Mouse (Mus musculus) urinary bladder, postnatal 10 days (tissue): ENCODE results near the gene Zswim8.

ENCODE experiments used
- DNase-seq: peaks from one replicate; pipeline ENCODE4 v3.0.0; 2022; ENCODE audit warnings: low spot score

Zswim8 gene

DNA sequence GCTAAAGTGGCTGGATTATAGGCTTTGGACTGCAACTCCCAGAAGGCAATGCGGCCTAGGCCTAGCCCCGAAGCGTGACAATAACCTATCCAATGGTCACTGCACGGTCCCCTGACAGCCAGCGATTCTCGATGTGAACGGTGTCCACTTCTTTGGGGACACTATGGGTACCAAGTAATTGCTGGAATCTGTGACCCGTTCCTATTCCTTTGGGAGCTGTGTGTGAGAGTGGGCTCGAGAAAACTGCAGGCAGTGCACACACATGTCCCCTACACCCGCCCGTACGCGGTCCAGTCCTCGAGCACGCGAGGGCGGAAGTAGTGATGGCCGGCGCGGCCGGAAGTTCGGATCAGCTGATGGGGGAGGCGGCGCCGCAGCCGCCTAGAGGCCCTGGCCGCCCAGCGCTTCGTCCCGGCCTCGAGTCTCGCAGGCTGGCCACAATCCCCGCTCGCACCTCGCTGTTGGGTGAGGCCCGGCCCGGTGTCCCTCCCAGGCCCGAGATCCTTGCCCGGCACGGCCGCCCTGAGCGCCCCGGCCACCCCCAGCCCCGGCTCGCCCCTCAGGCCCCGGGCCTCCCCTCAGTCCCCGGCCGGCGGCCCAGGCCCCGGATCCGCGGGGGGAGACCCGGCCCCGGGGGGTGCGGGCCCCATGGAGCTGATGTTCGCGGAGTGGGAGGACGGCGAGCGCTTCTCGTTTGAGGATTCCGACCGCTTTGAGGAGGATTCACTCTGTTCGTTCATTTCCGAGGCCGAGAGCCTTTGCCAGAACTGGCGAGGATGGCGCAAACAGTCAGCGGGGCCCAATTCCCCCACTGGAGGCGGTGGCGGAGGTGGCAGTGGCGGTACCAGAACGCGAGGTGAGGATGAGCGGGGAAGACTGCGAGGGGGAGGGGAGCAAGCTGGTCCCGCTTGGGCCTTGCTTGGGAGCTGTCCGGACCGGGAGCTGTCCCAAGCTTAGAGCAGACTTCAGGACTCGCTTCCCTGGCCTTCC lies at the start of gene Zswim8:
TSS of gene Zswim8 (plus strand) at position 352 of the 990 bp plus-strand sequence.
- DNase-seq = peak; percentile 51

- DNase-seq = no peak
Observed at GRCm38 (mm10) chr14:20658326-20658725, 49.0 kb upstream of the Zswim8 start.

GRCm38 (mm10) chr14:20658902-20659301 lies 48.5 kb upstream of the Zswim8 start:
- no peak for DNase-seq

GRCm38 (mm10) chr14:20659687-20660086 lies 47.7 kb upstream of the Zswim8 start:
- no peak for DNase-seq

- peak; percentile 63 for DNase-seq
Observed at GRCm38 (mm10) chr14:20660827-20661660, 46.3 kb upstream of the Zswim8 start.

DNA sequence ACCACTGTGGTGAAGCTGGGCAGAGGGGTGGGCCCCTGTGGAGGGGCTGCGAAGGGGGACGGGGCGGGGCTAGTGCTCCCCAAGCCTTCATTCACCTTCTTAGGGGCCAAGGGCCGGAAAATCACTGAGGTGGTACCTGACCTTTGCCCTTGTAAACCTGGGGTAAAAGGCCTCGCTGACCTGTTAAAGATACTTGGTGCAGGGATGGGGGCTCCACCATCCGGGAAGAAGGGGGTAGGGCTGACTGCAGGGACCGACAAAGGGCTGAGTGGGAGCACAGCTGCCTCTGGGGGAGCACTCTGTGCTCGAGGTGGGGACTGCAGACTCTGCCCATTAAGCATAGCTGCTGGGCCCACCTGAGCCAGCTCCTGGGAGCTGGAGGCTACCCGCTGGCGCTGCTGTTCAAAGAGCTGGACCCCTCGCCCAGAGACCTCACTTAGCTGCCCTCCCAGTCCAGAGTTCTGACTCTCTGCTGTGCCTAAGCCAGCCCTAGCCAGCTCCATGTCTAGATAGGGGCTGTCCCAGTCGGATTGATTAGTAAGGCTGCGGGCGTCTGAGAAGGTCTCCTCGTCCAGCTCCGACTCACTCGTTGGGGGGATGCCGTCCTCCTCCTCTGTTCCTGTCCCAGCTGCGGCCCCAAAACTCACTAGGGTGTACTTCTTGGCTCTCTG lies 45.6 kb upstream of the Zswim8 start:
- DNase-seq = no peak

DNA sequence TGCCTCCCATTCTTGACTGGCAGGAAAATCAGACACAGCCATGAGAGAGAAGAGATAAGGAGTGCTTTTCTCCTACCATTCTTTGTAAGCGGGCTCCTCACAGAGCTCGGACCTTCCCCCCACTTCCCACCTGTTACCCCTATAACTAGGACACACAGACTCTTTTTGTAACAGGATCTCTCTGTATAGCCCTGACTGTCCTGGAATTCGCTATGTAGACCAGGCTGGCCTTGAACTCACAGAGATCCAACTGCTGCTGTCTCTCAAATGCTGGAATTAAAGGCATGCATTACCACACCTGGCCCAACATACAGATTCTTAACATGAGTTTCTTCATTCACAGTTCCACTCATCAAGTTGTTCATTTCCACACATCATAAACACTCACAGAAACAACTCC lies 44.6 kb upstream of the Zswim8 start:
- DNase-seq = no peak

GRCm38 (mm10) chr14:20663601-20664000 lies 43.8 kb upstream of the Zswim8 start:
- no peak for DNase-seq

- DNase-seq = no peak
Observed at GRCm38 (mm10) chr14:20664436-20664835, 42.9 kb upstream of the Zswim8 start.

DNA sequence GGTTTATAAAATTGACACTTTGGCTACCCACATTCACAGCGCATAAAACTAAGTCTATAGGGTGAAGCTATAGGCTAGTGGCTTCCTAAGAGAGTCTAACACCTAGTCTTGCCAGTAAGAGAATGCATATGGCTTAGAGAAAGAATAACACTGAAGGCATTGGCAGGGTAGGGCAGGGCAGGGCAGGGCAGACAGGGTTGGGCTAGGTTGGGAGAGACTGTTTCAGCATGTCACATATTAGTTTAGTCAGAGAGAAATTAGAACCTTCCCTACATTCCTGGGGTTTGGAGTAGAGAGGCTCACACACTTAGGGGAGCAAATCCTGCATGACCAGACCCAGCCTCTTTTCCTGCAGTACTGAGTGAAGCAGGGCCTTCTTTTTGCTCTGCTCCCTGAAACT lies 39.9 kb upstream of the Zswim8 start:
- DNase-seq = no peak

- no peak for DNase-seq
Observed at GRCm38 (mm10) chr14:20668154-20668810, 39.1 kb upstream of the Zswim8 start, which contains the start of gene Synpo2l. Gene Synpo2l, minus strand, starts transcription at chr14:20668354.

DNA sequence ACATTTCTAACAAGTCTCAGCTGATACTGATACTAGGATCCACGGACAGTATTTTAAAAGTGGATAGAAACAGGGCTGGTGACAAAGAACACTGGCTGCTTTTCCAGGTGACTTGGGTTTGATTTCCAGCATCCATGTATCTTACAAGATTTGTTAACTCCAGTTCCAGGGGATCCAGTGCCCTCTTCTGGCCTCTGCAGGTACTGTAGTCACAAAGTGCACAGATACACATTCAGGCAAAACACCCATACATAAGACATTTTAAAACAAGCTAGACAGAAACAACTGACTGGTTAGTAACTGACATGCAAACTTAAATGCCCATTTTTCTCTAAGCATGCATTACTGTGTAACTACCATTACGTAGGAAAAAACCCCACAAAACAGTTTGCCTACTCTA lies 34.4 kb upstream of the Zswim8 start:
- no peak for DNase-seq

DNA sequence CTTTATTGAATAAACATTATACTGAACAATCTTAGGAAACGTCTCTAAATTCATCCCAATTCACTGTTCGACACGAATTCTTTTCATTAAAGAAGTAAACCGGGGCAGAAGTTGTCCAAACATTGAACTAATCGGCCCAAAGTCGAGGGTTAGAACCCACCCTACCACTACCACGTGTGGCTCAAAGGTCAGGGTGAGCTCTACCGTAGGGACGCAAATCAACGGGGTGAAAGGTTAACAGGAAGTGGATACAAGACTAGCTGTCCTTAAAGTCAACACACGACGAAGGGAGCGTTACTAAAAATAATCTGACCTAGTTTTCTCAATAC lies 33.7 kb upstream of the Zswim8 start:
- DNase-seq = no peak

DNA sequence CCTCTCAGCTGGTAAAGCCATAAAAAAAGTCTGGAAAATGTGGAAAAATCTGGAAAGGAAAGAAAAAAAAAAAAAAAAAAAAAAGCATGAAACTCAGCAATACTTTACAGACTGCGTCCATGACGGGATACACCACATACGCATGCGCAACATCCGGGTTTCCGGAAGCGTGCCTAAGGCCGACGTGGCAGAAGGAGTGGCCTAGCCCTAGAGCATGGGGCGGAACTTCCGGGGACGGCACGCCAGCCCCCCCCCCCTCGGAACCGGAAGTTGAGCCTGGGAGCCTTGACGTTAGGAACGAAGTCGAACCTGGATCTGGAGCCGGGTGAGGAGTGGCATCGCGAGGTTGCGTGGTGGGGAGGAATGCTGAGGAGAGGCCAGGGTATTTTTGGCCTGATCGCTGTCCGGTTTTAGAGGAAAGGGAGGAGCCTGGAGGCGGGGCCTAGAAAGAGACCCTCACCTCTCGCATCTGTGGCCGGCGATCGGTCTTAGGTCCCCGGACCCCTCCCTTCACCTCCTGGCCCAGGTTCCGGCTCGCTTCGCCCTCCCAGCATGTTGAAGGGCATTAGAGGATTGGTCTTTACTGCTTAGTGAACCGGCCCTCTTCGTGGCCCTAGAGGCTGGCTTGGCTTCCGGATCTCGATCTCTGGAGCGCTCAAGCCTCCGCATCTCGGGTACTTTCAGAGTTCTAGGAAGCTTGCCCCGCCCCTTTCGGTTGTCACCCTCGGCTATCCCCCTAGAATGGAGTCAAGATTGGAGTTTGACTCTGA lies 33.1 kb upstream of the Zswim8 start, which contains the start of gene Sec24c:
TSS of gene Sec24c (plus strand) at position 245 of the 770 bp plus-strand sequence.
- peak; percentile 98 for DNase-seq

- DNase-seq = no peak
Observed at GRCm38 (mm10) chr14:20677906-20678305, 29.4 kb upstream of the Zswim8 start.

- DNase-seq = no peak
Observed at GRCm38 (mm10) chr14:20681742-20682141, 25.6 kb upstream of the Zswim8 start.

DNA sequence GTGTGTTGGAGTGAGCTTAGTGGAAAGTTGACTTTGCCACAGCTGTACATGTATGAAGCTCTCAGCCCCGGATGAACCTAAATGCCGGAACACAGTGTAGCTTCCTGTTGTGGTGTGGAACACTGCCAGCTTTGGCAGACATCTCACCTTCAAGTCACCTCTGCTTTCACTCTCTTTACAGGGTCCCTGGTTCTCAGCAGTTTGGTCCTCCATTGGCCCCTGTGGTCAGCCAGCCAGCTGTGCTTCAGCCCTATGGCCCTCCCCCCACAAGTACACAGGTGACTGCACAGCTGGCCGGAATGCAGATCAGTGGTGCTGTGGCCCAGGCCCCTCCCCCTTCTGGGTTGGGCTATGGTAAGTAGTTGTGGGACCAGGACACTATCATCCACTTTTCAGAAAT lies 24.9 kb upstream of the Zswim8 start:
- no peak for DNase-seq

GRCm38 (mm10) chr14:20686576-20686975 lies 20.8 kb upstream of the Zswim8 start:
- DNase-seq = no peak

GRCm38 (mm10) chr14:20689009-20689408 lies 18.3 kb upstream of the Zswim8 start:
- DNase-seq = no peak

GRCm38 (mm10) chr14:20691772-20692171 lies 15.6 kb upstream of the Zswim8 start:
- no peak for DNase-seq

DNA sequence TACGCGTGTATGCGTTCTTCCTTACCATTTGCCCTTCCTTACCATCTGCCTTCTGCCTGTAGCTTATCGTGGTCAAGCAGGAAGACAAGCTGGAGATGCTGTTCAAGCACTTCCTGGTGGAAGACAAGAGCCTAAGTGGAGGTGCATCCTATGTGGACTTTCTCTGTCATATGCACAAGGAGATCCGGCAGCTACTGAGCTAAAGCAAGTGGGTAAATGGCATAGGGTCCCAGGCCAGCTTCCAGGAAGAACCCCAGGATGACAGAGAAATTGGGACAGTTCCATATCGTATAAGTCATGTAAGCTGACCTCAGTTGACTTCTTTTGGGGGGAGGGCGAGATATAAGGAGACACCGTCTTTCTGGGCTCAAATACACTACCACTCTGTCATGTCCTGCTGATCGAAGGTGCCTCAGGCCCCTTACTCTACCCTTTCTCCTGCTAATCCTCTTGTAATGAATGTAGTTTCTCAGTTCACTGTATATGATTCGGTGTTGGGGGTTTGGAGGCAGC lies 13.7 kb upstream of the Zswim8 start:
- DNase-seq = no peak
